Mouse (Mus musculus): ENCODE data around the gene Fbxl16. TPM values are rescaled to one million over a fixed set of nuclear protein-coding genes. Genes with fewer than 3 reads are reported as not detected.

Fbxl16 gene
- polyA plus RNA-seq, 1 experiment, result 3.6 TPM

GRCm38 (mm10) chr17:25863681-25864080 is 54.8 kb downstream of the Fbxl16 start:
- TF ChIP-seq POLR2A (IDR thresholded peaks at IDR 0.05; ENCODE audit: low read depth, low read length), result no peak
- TF ChIP-seq CTCF (conservative IDR thresholded peaks at IDR 0.05; ENCODE audit: insufficient read depth, insufficient read length, low read depth, low read length), result peak; percentile 38
- Histone ChIP-seq H3K27me3 (replicated peaks; ENCODE audit: control insufficient read depth, insufficient read depth, low read length) (no peaks in the 10 kb centered on the region), H3K27ac (ENCODE audit: insufficient read depth, low read depth, low read length) (peak overlapping the region; percentile 20; the same call in 1 of the 2 replicates), H3K36me3 (ENCODE audit: control insufficient read depth, insufficient read depth, low read length) (no peaks in the 10 kb centered on the region), H3K4me3 (ENCODE audit: insufficient read depth, low read depth, low read length) (no peak overlapping the region), H3K4me1 (ENCODE audit: control insufficient read depth, insufficient read depth, low read length) (peaks cover 11% of the 10 kb centered on the region; the same call in 1 of the 2 replicates)
- DNase-seq, result peak; percentile 79
- WGBS, result 60% methylated on average over 6 of the region's 6 CpGs

- TF ChIP-seq CTCF (conservative IDR thresholded peaks at IDR 0.05; ENCODE audit: insufficient read depth, insufficient read length, low read depth, low read length) (no peak), POLR2A (IDR thresholded peaks at IDR 0.05; ENCODE audit: low read depth, low read length) (no peak)
- 56% methylated on average over 14 of the region's 14 CpGs for WGBS
- Histone ChIP-seq H3K36me3 (ENCODE audit: control insufficient read depth, insufficient read depth, low read length) (no peaks in the 10 kb centered on the region), H3K4me1 (ENCODE audit: control insufficient read depth, insufficient read depth, low read length) (peaks cover 15% of the 10 kb centered on the region; the same call in 1 of the 2 replicates), H3K27ac (ENCODE audit: insufficient read depth, low read depth, low read length) (peak overlapping the region; percentile 14; the same call in 1 of the 2 replicates), H3K27me3 (replicated peaks; ENCODE audit: control insufficient read depth, insufficient read depth, low read length) (no peaks in the 10 kb centered on the region), H3K4me3 (ENCODE audit: insufficient read depth, low read depth, low read length) (no peak overlapping the region)
- DNase-seq, result peak; percentile 68
Observed at GRCm38 (mm10) chr17:25864311-25864710, 55.4 kb downstream of the Fbxl16 start.

- Histone ChIP-seq H3K4me3 (ENCODE audit: insufficient read depth, low read depth, low read length) (peak overlapping the region; percentile 5; the same call in 1 of the 2 replicates), H3K27ac (ENCODE audit: insufficient read depth, low read depth, low read length) (peak overlapping the region; percentile 67)
- 73% methylated on average over 11 of the region's 11 CpGs for WGBS
Observed at GRCm38 (mm10) chr17:25865288-25865687, 56.4 kb downstream of the Fbxl16 start.

DNA sequence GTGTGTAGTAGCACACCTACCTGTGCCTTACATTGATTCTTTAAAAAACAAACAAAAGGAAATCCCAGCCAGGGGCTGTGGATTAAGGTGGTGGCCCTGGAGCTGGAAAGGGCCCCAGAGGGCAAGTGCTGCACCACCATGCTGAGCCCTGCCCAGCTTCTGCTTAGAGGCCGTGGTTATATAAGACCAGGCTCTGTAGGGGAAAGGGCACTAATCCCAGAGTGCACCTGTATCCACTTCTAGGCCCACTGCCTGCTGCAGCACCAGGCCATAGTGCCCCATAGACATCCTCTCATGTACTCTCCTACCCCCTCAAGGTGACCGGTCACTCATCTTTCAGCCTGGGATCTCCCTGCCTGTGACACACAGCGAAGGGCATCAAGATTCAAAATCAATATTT is 57.3 kb downstream of the Fbxl16 start:
- Histone ChIP-seq H3K36me3 (ENCODE audit: control insufficient read depth, insufficient read depth, low read length) (no peaks in the 10 kb centered on the region), H3K27ac (ENCODE audit: insufficient read depth, low read depth, low read length) (peak overlapping the region; percentile 67), H3K4me1 (ENCODE audit: control insufficient read depth, insufficient read depth, low read length) (peaks cover 10% of the 10 kb centered on the region; the same call in 1 of the 2 replicates), H3K4me3 (ENCODE audit: insufficient read depth, low read depth, low read length) (peak overlapping the region; percentile 13), H3K27me3 (replicated peaks; ENCODE audit: control insufficient read depth, insufficient read depth, low read length) (no peaks in the 10 kb centered on the region)
- DNase-seq, result peak; percentile 77
- no peak for TF ChIP-seq CTCF (conservative IDR thresholded peaks at IDR 0.05; ENCODE audit: insufficient read depth, insufficient read length, low read depth, low read length)
- WGBS, result 79% methylated on average over 3 of the region's 3 CpGs

More at GRCm38 (mm10) chr17:25865288-25865687, 56.4 kb downstream of the Fbxl16 start:
- TF ChIP-seq CTCF (conservative IDR thresholded peaks at IDR 0.05; ENCODE audit: insufficient read depth, insufficient read length, low read depth, low read length) (no peak), POLR2A (IDR thresholded peaks at IDR 0.05; ENCODE audit: low read depth, low read length) (no peak)
- peak; percentile 28 for DNase-seq
- no peaks in the 10 kb centered on the region for H3K36me3 ChIP-seq (ENCODE audit: control insufficient read depth, insufficient read depth, low read length)
- H3K27me3 ChIP-seq (replicated peaks; ENCODE audit: control insufficient read depth, insufficient read depth, low read length), result no peaks in the 10 kb centered on the region
- peaks cover 15% of the 10 kb centered on the region; the same call in 1 of the 2 replicates for H3K4me1 ChIP-seq (ENCODE audit: control insufficient read depth, insufficient read depth, low read length)

GRCm38 (mm10) chr17:25867509-25867835 is 58.6 kb downstream of the Fbxl16 start:
- Histone ChIP-seq H3K4me1 (ENCODE audit: control insufficient read depth, insufficient read depth, low read length) (peaks cover 18% of the 10 kb centered on the region; the same call in 1 of the 2 replicates), H3K36me3 (ENCODE audit: control insufficient read depth, insufficient read depth, low read length) (no peaks in the 10 kb centered on the region), H3K4me3 (ENCODE audit: insufficient read depth, low read depth, low read length) (peak overlapping the region; percentile 87), H3K27ac (ENCODE audit: insufficient read depth, low read depth, low read length) (peak overlapping the region; percentile 88), H3K27me3 (replicated peaks; ENCODE audit: control insufficient read depth, insufficient read depth, low read length) (no peaks in the 10 kb centered on the region)
- 8% methylated on average over 7 of the region's 7 CpGs for WGBS
- TF ChIP-seq CTCF (conservative IDR thresholded peaks at IDR 0.05; ENCODE audit: insufficient read depth, insufficient read length, low read depth, low read length), result no peak
- DNase-seq, result no peak

DNA sequence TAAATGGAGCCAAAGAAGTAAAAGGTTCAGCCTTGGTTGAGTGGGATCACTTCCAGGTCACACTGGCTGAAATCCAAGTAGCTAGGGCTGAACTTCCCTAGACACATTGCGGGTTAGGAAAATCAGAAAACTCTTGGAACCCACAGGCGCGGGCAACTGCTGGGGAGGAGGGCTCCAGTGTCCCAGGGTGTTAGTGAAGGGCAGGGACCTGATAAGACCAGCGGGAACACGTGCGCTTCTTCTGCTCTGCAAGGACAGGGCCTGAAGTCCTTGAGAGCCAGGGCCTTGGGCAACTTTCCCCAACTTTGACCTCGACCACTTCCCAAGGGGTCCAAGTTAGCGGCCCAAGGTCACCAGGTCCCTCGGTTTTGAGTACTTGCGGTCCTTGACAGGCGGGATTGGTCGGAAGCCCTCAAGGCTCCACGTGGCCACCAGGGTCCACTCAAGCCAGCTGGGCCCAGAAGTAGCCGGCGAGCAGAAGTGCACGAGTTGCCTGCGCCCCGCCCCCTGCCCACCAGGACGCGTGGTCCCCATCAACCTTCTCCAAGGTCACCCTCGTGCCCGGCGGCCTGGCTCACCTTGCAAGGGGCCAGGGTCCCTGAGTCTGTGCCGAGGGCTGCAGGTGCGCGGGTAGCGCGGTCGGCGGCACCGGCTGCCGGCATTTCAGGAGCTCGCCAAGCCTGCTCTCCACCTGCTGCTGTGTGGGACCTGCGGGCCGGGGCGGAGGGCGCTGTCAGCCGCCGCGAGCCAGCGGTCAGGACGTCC is 59.1 kb downstream of the Fbxl16 start:
- WGBS, result under 1% methylated on average over 42 of the region's 42 CpGs
- Histone ChIP-seq H3K27ac (ENCODE audit: insufficient read depth, low read depth, low read length) (peak overlapping the region; percentile 88), H3K4me3 (ENCODE audit: insufficient read depth, low read depth, low read length) (peak overlapping the region; percentile 87), H3K27me3 (replicated peaks; ENCODE audit: control insufficient read depth, insufficient read depth, low read length) (no peaks in the 10 kb centered on the region), H3K36me3 (ENCODE audit: control insufficient read depth, insufficient read depth, low read length) (no peaks in the 10 kb centered on the region), H3K4me1 (ENCODE audit: control insufficient read depth, insufficient read depth, low read length) (peaks cover 18% of the 10 kb centered on the region; the same call in 1 of the 2 replicates)
- TF ChIP-seq POLR2A (IDR thresholded peaks at IDR 0.05; ENCODE audit: low read depth, low read length) (no peak), CTCF (conservative IDR thresholded peaks at IDR 0.05; ENCODE audit: insufficient read depth, insufficient read length, low read depth, low read length) (no peak)
- DNase-seq, result peak; percentile 86

- H3K27me3 ChIP-seq (replicated peaks; ENCODE audit: control insufficient read depth, insufficient read depth, low read length), result no peaks in the 10 kb centered on the region
- under 1% methylated on average over 24 of the region's 24 CpGs for WGBS
- H3K36me3 ChIP-seq (ENCODE audit: control insufficient read depth, insufficient read depth, low read length), result no peaks in the 10 kb centered on the region
- peak within 1 kb of the TSS; percentile 87 for H3K4me3 ChIP-seq (ENCODE audit: insufficient read depth, low read depth, low read length)
- peak; percentile 94 for DNase-seq
- peak within 1 kb of the TSS; percentile 88 for H3K27ac ChIP-seq (ENCODE audit: insufficient read depth, low read depth, low read length)
- TF ChIP-seq POLR2A (IDR thresholded peaks at IDR 0.05; ENCODE audit: low read depth, low read length) (peak; percentile 78), CTCF (conservative IDR thresholded peaks at IDR 0.05; ENCODE audit: insufficient read depth, insufficient read length, low read depth, low read length) (no peak)
- peaks cover 18% of the 10 kb centered on the region; the same call in 1 of the 2 replicates for H3K4me1 ChIP-seq (ENCODE audit: control insufficient read depth, insufficient read depth, low read length)
Observed at GRCm38 (mm10) chr17:25868601-25869191, 59.8 kb downstream of the Fbxl16 start, which contains the start of gene Mcrip2. Gene Mcrip2, minus strand, starts transcription at chr17:25868764.

Measured in kidney, adult 2 months (tissue).